Mouse (Mus musculus): Measurements from ENCODE around the gene Jmy.

DNA sequence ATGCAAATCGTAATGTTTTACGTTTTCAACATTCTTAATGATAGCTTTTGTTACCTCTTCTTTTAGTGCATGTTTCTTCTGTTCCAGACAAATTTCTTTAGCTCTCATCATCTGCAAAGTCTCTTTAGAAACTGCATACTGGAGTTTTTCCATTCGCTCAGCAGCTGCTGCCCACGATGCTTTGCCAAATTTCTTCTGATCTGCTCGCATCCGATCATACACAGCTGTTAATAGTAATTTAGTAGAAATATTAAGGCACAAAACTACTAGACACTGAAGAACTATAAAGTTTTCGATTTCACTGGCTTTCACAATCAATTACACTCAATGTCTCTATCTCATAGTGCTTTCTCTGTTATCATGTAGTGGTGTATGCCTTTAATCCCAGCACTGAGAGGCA lies 40.0 kb downstream of the Jmy start:
- TF ChIP-seq CTCF (conservative IDR thresholded peaks at IDR 0.05; ENCODE audit: low read length), result no peak
- no peak for TF ChIP-seq POU5F1 (IDR thresholded peaks at IDR 0.05; ENCODE audit: borderline replicate concordance, low read length)
